Mouse (Mus musculus): Measurements from ENCODE around the gene Traf4. TPM values are rescaled to one million over a fixed set of nuclear protein-coding genes. Genes with fewer than 3 reads are reported as not detected.
"Not testable (repeated sequence)": the region's sequence is repeated elsewhere in the genome, so short reads cannot be mapped to it uniquely, and the experiment has no call there.

Gene Traf4
- polyA plus RNA-seq, 1 experiment from 2014 or later, result 56.5 TPM

DNA sequence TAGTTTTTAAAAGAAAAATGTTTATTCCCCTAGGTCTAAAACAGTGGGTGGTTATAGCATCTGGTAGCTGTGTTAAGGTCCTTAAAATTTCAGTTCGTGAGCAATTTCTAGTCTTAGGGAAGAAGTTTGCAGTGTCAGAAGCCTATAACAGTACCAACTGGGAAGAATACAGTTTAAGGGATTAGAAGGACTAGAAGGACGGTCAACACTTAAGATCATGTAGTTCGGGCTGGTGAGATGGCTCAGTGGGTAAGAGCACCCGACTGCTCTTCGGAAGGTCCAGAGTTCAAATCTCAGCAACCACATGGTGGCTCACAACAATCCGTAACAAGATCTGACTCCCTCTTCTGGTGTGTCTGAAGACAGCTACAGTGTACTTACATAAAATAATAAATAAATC is 19.3 kb upstream of the Traf4 start:
- ATAC-seq (ENCODE audit: low read depth); H3K9me3 ChIP-seq (ENCODE audit: control insufficient read depth, low read length); H3K4me2 ChIP-seq (ENCODE audit: low read depth, low read length); H3K27ac ChIP-seq (ENCODE audit: low read depth, low read length); H3K27me3 ChIP-seq (ENCODE audit: control insufficient read depth, insufficient read depth, low read length); H3K9ac ChIP-seq (replicated peaks; ENCODE audit: low read depth, low read length); H3K4me3 ChIP-seq (ENCODE audit: low read depth, low read length): not testable (repeated sequence)
- Histone ChIP-seq H3K4me1 (ENCODE audit: control insufficient read depth, insufficient read depth, low read length) (peaks cover 12% of the 10 kb centered on the region; the same call in 1 of the 2 replicates), H3K36me3 (ENCODE audit: control insufficient read depth, insufficient read depth, low read length) (peaks cover 18% of the 10 kb centered on the region)
- 92% methylated on average over 6 of the region's 6 CpGs for WGBS

DNA sequence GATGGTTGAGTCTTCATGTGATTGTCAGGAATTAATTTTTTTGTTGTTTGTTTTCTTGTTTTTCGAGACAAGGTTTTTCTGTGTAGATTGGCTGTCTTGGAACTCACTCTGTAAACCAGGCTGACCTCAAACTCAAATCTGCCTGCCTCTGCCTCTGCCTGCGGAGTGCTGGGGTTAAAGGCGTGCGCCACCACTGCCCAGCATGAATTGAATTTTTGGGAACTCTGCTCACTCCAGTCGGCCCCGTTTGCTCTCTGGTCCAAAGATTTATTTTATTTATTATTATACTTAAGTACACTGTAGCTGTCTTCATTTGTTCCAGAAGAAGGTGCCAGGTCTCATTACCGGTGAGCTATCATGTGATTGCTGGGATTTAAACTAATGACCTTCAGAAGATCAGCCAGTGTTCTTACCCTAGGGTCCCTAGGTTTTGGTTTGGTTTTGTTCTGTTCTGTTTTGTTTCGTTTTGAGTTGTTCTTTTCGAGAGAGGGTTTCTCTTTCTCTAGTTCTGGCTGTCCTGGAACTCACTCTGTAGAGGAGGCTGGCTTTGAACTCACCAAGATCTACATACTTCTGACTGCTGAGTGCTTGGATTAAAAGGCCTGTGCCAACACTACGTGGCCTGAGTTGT is 18.6 kb upstream of the Traf4 start:
- 51% methylated on average over 10 of the region's 10 CpGs for WGBS
- Histone ChIP-seq H3K9ac (replicated peaks; ENCODE audit: low read depth, low read length) (peak overlapping the region; percentile 92; the same call in 1 of the 2 replicates), H3K4me2 (ENCODE audit: low read depth, low read length) (peak overlapping the region; percentile 71), H3K4me1 (ENCODE audit: control insufficient read depth, insufficient read depth, low read length) (peaks cover 19% of the 10 kb centered on the region), H3K36me3 (ENCODE audit: control insufficient read depth, insufficient read depth, low read length) (peaks cover 24% of the 10 kb centered on the region), H3K27me3 (ENCODE audit: control insufficient read depth, insufficient read depth, low read length) (no peaks in the 10 kb centered on the region), H3K9me3 (ENCODE audit: control insufficient read depth, low read length) (no peaks in the 10 kb centered on the region), H3K4me3 (ENCODE audit: low read depth, low read length) (peak overlapping the region; percentile 91; the same call in 1 of the 2 replicates), H3K27ac (ENCODE audit: low read depth, low read length) (no peak overlapping the region; the same call in 1 of the 2 replicates)
- ATAC-seq (ENCODE audit: low read depth), result no peak

DNA sequence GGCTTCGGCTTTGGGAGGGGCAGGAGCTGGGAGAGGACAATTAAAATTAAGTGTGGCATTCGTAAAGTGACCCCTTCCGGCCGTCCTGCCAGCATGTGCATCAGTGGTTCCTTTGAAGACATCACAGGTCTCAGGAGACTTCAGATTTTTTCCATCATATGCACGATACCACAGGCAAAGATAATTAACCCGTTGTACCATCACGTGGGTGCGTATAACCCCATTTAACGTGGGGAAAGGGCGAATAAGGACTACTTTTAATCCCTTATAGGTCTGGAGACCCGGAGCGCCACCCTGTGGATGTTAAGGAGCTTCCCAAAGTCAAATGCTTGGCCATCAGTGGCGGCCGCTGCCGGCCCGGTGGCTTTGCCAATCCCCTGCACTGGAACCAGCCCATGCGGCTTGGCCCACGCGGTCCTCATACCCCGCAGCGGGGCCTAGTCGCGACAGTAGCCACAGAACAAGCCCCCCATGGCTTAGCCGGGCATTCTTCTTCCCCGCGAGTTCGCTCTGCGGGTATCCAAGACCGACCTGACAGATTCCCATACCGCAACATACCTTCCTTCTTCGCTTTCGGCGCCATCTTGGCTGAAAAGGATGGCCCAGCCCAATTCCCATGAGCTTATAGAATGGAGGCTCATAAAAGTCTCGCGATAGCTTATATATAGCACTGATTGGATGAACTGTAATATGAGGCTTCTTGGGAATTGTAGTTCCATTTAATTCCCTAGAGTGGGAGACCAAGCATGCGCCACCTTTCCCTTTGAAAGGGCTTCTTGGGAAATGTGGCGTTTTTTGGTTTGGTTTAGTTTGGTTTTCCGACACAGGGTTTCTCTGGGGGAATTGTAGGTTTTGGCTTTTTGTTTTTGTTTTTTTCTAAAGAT is 17.8 kb upstream of the Traf4 start, which contains the start of gene Rpl23a:
Gene Rpl23a (minus strand): TSS at position 624 of the 884 bp plus-strand sequence.
- peaks cover 24% of the 10 kb centered on the region for H3K36me3 ChIP-seq (ENCODE audit: control insufficient read depth, insufficient read depth, low read length)
- ATAC-seq (ENCODE audit: low read depth), result peak; percentile 91
- peaks cover 22% of the 10 kb centered on the region for H3K4me1 ChIP-seq (ENCODE audit: control insufficient read depth, insufficient read depth, low read length)
- peak within 1 kb of the TSS; percentile 71 for H3K4me2 ChIP-seq (ENCODE audit: low read depth, low read length)
- H3K27me3 ChIP-seq (ENCODE audit: control insufficient read depth, insufficient read depth, low read length), result no peaks in the 10 kb centered on the region
- H3K4me3 ChIP-seq (ENCODE audit: low read depth, low read length), result peak within 1 kb of the TSS; percentile 91
- no peaks in the 10 kb centered on the region for H3K9me3 ChIP-seq (ENCODE audit: control insufficient read depth, low read length)
- under 1% methylated on average over 38 of the region's 38 CpGs for WGBS
- peak within 1 kb of the TSS; percentile 92 for H3K9ac ChIP-seq (replicated peaks; ENCODE audit: low read depth, low read length)
- H3K27ac ChIP-seq (ENCODE audit: low read depth, low read length), result peak within 1 kb of the TSS; percentile 93

DNA sequence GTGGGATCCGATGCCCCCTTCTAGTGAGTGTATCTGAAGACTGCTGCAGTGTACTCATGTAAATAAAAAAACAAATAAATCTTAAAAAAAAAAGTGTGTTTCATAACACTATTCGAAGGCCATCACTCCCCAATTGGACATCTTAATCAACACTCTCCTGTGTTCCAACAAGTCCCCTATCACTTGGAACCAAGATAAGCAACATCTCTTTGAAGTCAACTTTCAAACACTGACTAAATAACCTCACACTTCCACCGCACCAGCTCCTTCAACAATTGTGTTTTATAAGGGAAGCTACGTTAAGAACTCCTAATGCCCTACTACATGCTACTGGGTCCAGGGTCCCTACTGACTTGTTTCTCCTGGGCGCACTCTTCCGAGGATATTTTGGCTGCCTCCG is 17.1 kb upstream of the Traf4 start:
- peak overlapping the region; percentile 92 for H3K9ac ChIP-seq (replicated peaks; ENCODE audit: low read depth, low read length)
- H3K27ac ChIP-seq (ENCODE audit: low read depth, low read length), result peak overlapping the region; percentile 93; the same call in 1 of the 2 replicates
- WGBS, result 9% methylated on average over 7 of the region's 7 CpGs
- peak overlapping the region; percentile 71 for H3K4me2 ChIP-seq (ENCODE audit: low read depth, low read length)
- peaks cover 24% of the 10 kb centered on the region for H3K36me3 ChIP-seq (ENCODE audit: control insufficient read depth, insufficient read depth, low read length)
- peak overlapping the region; percentile 91 for H3K4me3 ChIP-seq (ENCODE audit: low read depth, low read length)
- no peaks in the 10 kb centered on the region for H3K9me3 ChIP-seq (ENCODE audit: control insufficient read depth, low read length)
- no peak for ATAC-seq (ENCODE audit: low read depth)
- peaks cover 24% of the 10 kb centered on the region for H3K4me1 ChIP-seq (ENCODE audit: control insufficient read depth, insufficient read depth, low read length)
- H3K27me3 ChIP-seq (ENCODE audit: control insufficient read depth, insufficient read depth, low read length), result no peaks in the 10 kb centered on the region

DNA sequence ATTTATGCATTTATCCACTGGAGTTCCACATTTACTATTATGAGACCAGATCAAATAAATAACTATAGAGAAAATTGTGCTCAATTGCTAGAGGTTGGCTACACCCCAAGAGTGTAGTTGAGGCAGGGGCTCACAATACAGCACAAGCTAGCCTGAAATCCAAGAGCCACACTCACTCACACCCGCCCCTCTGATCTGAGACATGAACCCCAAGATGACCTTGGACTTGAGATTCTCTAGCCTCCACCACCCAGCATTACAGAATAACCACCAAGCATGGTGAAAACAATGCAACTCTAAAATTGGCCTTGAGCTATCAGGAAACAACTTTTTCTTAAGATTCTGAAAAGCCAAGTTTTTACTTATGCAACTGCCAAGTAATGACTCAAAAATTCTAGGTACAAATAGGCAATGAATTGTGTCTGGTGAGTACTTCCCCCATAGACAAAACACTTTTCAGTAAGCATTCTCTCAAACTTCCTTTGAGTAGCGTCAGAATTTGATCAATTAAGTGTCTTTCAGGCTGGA is 16.5 kb upstream of the Traf4 start:
- Histone ChIP-seq H3K4me1 (ENCODE audit: control insufficient read depth, insufficient read depth, low read length) (peaks cover 29% of the 10 kb centered on the region), H3K4me3 (ENCODE audit: low read depth, low read length) (peak overlapping the region; percentile 91), H3K36me3 (ENCODE audit: control insufficient read depth, insufficient read depth, low read length) (peaks cover 24% of the 10 kb centered on the region), H3K9me3 (ENCODE audit: control insufficient read depth, low read length) (no peaks in the 10 kb centered on the region), H3K27ac (ENCODE audit: low read depth, low read length) (no peak overlapping the region), H3K4me2 (ENCODE audit: low read depth, low read length) (peak overlapping the region; percentile 71), H3K27me3 (ENCODE audit: control insufficient read depth, insufficient read depth, low read length) (no peaks in the 10 kb centered on the region), H3K9ac (replicated peaks; ENCODE audit: low read depth, low read length) (peak overlapping the region; percentile 92; the same call in 1 of the 2 replicates)
- 49% methylated on average over 2 of the region's 2 CpGs for WGBS
- ATAC-seq (ENCODE audit: low read depth), result no peak

DNA sequence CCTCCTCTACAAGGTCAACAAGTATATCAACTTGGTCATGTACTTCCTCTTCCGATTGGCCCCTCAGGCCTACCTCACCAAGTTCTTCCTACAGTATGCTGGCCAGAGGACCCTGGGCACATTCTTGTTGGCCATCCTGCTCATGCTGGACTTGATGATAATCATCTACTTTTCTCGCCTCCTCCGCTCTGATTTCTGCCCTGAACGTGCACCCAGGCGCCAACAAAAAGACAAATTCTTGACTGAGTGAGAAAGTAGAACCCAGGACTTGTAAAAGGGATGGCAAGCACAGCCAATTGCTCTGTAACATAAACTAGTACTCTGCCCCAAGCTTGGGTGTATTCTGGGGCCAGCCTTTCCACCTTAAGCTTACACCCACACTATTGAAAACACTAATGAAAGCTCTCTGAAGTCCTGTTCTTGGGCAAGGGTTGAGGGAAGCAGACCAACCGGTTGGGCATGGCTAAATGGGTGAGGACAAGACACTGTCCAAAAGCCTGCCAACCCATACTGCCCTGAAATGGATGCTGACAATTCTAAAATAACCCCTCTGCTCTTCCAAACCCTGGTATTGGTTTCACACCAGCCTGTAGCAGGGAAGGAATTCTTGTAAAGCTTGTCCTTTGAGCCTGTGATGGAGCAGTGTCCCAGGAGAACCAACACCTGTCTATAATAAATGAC is 14.8 kb upstream of the Traf4 start:
- H3K9me3 ChIP-seq (ENCODE audit: control insufficient read depth, low read length), result no peaks in the 10 kb centered on the region
- H3K4me3 ChIP-seq (ENCODE audit: low read depth, low read length), result no peak overlapping the region
- 78% methylated on average over 6 of the region's 6 CpGs for WGBS
- ATAC-seq (ENCODE audit: low read depth), result no peak
- H3K4me1 ChIP-seq (ENCODE audit: control insufficient read depth, insufficient read depth, low read length), result peaks cover 32% of the 10 kb centered on the region
- no peak overlapping the region for H3K27ac ChIP-seq (ENCODE audit: low read depth, low read length)
- H3K36me3 ChIP-seq (ENCODE audit: control insufficient read depth, insufficient read depth, low read length), result peaks cover 24% of the 10 kb centered on the region
- H3K27me3 ChIP-seq (ENCODE audit: control insufficient read depth, insufficient read depth, low read length), result no peaks in the 10 kb centered on the region
- peak overlapping the region; percentile 53; the same call in 1 of the 2 replicates for H3K4me2 ChIP-seq (ENCODE audit: low read depth, low read length)
- H3K9ac ChIP-seq (replicated peaks; ENCODE audit: low read depth, low read length), result no peak overlapping the region

DNA sequence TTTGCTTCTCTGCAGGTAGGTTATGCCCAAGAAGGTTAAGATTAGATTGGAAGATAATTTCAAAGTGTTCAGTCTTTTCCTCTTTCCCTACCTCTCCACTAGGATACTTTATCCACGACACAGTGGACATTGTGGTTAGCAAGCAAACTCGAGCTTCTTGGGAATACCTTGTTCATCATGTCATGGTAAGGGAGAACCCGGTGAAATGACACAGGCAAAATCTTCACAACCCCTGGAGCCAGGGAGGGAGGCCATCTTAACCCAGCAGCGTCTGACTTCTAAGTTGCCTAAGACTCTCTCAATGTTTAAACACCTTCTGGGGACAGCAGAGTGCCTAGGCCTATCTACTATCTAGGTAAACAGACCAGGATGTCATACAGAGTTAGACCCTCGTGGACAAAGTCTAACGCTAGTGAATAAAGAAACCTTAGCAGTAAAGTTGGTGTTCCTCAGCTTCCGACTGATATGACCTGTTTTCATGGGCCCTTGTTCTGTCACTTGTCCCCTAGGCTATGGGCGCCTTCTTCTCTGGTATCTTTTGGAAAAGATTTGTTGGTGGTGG is 14.1 kb upstream of the Traf4 start:
- Histone ChIP-seq H3K4me3 (ENCODE audit: low read depth, low read length) (peak overlapping the region; percentile 53), H3K27ac (ENCODE audit: low read depth, low read length) (peak overlapping the region; percentile 78; the same call in 1 of the 2 replicates), H3K36me3 (ENCODE audit: control insufficient read depth, insufficient read depth, low read length) (peaks cover 24% of the 10 kb centered on the region), H3K27me3 (ENCODE audit: control insufficient read depth, insufficient read depth, low read length) (no peaks in the 10 kb centered on the region), H3K4me2 (ENCODE audit: low read depth, low read length) (peak overlapping the region; percentile 53), H3K9ac (replicated peaks; ENCODE audit: low read depth, low read length) (0 out of 2 replicates have a peak overlapping the region, but pooled peaks have one; percentile 41), H3K4me1 (ENCODE audit: control insufficient read depth, insufficient read depth, low read length) (peaks cover 32% of the 10 kb centered on the region), H3K9me3 (ENCODE audit: control insufficient read depth, low read length) (no peaks in the 10 kb centered on the region)
- no peak for ATAC-seq (ENCODE audit: low read depth)
- WGBS, result 27% methylated on average over 8 of the region's 8 CpGs

DNA sequence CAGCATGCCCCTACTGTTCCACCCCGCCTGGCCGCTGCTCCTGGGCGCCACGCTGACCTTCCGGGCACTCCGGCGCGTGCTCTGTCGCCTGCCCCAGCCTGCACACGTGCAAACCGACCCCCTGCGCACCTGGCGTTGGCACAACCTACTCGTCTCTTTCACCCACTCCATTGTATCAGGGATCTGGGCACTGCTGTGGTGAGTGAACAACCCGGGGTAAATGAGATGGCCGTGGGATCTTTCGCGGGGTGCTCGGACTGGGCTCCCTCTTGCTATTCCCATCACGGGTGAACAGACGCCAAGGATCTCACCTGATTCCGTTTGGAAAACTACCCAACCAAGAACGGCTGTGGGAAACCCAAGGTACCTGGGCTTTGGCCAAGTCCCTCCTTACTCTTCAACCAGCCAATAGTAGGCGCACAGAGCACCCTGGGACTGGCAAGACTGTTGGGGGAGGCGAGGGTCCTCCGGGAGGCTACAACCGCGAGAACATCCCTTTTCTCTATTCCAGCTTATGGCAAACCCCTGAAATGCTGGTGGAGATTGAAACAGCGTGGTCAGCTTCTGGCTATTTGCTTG is 13.6 kb upstream of the Traf4 start:
- Histone ChIP-seq H3K4me1 (ENCODE audit: control insufficient read depth, insufficient read depth, low read length) (peaks cover 32% of the 10 kb centered on the region), H3K4me3 (ENCODE audit: low read depth, low read length) (peak overlapping the region; percentile 53), H3K36me3 (ENCODE audit: control insufficient read depth, insufficient read depth, low read length) (peaks cover 24% of the 10 kb centered on the region), H3K27ac (ENCODE audit: low read depth, low read length) (peak overlapping the region; percentile 78), H3K4me2 (ENCODE audit: low read depth, low read length) (peak overlapping the region; percentile 53), H3K9ac (replicated peaks; ENCODE audit: low read depth, low read length) (peak overlapping the region; percentile 41), H3K9me3 (ENCODE audit: control insufficient read depth, low read length) (no peaks in the 10 kb centered on the region), H3K27me3 (ENCODE audit: control insufficient read depth, insufficient read depth, low read length) (no peaks in the 10 kb centered on the region)
- peak; percentile 3; the same call in 1 of the 2 replicates for ATAC-seq (ENCODE audit: low read depth)
- WGBS, result 2% methylated on average over 29 of the region's 29 CpGs
